Mouse (Mus musculus) CD8-positive naive resting alpha-beta T cell, adult 2 months (primary cell): ENCODE data around the gene Rpp40.

Experiments
- DNase-seq, 2 experiments: peaks; one replicate each; pipeline ENCODE4 v3.0.0; 2022; ENCODE audit warnings: low read depth in 2 of 2, low spot score in 2 of 2

The Rpp40 gene

GRCm38 (mm10) chr13:35905879-35906481, at the start of gene Rpp40:
TSS of gene Rpp40 (minus strand) at chr13:35906359.
- DNase-seq, result peak; percentile 79 to 86

GRCm38 (mm10) chr13:35949814-35950455, 43.8 kb upstream of the Rpp40 start:
- no peak for DNase-seq

- DNase-seq, result peak; percentile 39 to 42
Measured at GRCm38 (mm10) chr13:35947354-35948000, 41.3 kb upstream of the Rpp40 start.

GRCm38 (mm10) chr13:35946659-35947353, 40.6 kb upstream of the Rpp40 start:
- DNase-seq, result no peak

- no peak for DNase-seq
Measured at GRCm38 (mm10) chr13:35940934-35941333, 34.8 kb upstream of the Rpp40 start.

- DNase-seq, result no peak
Measured at GRCm38 (mm10) chr13:35939871-35940665, 33.9 kb upstream of the Rpp40 start.

GRCm38 (mm10) chr13:35937991-35938390, 31.8 kb upstream of the Rpp40 start:
- no peak for DNase-seq

- DNase-seq, result no peak
Measured at GRCm38 (mm10) chr13:35911476-35911875, 5.3 kb upstream of the Rpp40 start.

GRCm38 (mm10) chr13:35905378-35905777, 781 bp downstream of the Rpp40 start:
- no peak for DNase-seq

- no peak for DNase-seq
Measured at GRCm38 (mm10) chr13:35892866-35893265, 13.3 kb downstream of the Rpp40 start.

GRCm38 (mm10) chr13:35886121-35886725, 19.9 kb downstream of the Rpp40 start:
- DNase-seq, result peak; percentile 28 to 46

GRCm38 (mm10) chr13:35880555-35881046, 25.6 kb downstream of the Rpp40 start:
- DNase-seq, result no peak

- no peak for DNase-seq
Measured at GRCm38 (mm10) chr13:35879519-35879918, 26.6 kb downstream of the Rpp40 start.

GRCm38 (mm10) chr13:35879068-35879467, 27.1 kb downstream of the Rpp40 start:
- DNase-seq, result no peak

GRCm38 (mm10) chr13:35878282-35878681, 27.9 kb downstream of the Rpp40 start:
- no peak for DNase-seq

- no peak for DNase-seq
Measured at GRCm38 (mm10) chr13:35875396-35875795, 30.8 kb downstream of the Rpp40 start.

- no peak for DNase-seq
Measured at GRCm38 (mm10) chr13:35871107-35871506, 35.1 kb downstream of the Rpp40 start.

GRCm38 (mm10) chr13:35870659-35871058, 35.5 kb downstream of the Rpp40 start:
- no peak for DNase-seq

- no peak for DNase-seq
Measured at GRCm38 (mm10) chr13:35860916-35861315, 45.2 kb downstream of the Rpp40 start.

GRCm38 (mm10) chr13:35857486-35857885, 48.7 kb downstream of the Rpp40 start:
- no peak for DNase-seq
